Mouse (Mus musculus) E14TG2a.4 (cell line): ENCODE measurements around the gene Anp32a.

Source experiments
- CTCF ChIP-seq: conservative IDR thresholded peaks from 2 replicates; pipeline ENCODE4 v1.5.1; 2014; ENCODE audit warnings: low read length
- NANOG ChIP-seq: IDR thresholded peaks from 2 replicates; pipeline ENCODE4 v1.6.1; 2014; ENCODE audit warnings: borderline replicate concordance, low read length, mixed read lengths
- POU5F1 ChIP-seq: IDR thresholded peaks from 2 replicates; pipeline ENCODE4 v1.6.1; 2014; ENCODE audit warnings: low read length, borderline replicate concordance

GRCm38 (mm10) chr9:62338636-62339191, 2.4 kb upstream of the Anp32a start:
- TF ChIP-seq CTCF (no peak), POU5F1 (no peak), NANOG (peak; percentile 58)
